ENCODE assay signal across 10 mouse cellular contexts in genomic region chr12:73039939-73040562, GRCm38 (mm10). TPM values are rescaled to one million over a fixed set of nuclear protein-coding genes. Genes with fewer than 3 reads are reported as not detected.
DNase-seq lines count a peak whose midpoint lies in the region; ATAC-seq and TF ChIP-seq lines count a peak whose summit lies in the region.
"Had no signal": no experiment of that assay in that cellular context is flagged by ENCODE, and none has a peak within 500 bp of the region (broad histone marks: within the 10 kb centered on the region; RNA-seq: fewer than 3 reads in every experiment).

No protein-coding gene starts in this region.

- peaks cover 84% of the 10 kb centered on the region for H3K27me3 ChIP-seq in hindbrain, embryonic 12.5 days
- peaks cover 87% of the 10 kb centered on the region for H3K27me3 ChIP-seq in hindbrain, postnatal 0 days (ENCODE audit: insufficient read depth, low read length)
- peaks cover 32% of the 10 kb centered on the region for H3K27me3 ChIP-seq in embryonic facial prominence, embryonic 13.5 days
- no peaks in the 10 kb centered on the region for H3K27me3 ChIP-seq in myocyte (ENCODE audit: control insufficient read depth, insufficient read depth, insufficient read length)
- H3K27me3 ChIP-seq in intestine, postnatal 0 days (replicated peaks; ENCODE audit: control insufficient read depth, insufficient read depth, low read length) = peaks cover 95% of the 10 kb centered on the region
- peaks cover 96% of the 10 kb centered on the region for H3K27me3 ChIP-seq in liver, postnatal 0 days (ENCODE audit: insufficient read depth, low read length)
- H3K27me3 ChIP-seq: Patski had no signal

- peak overlapping the region; percentile 89 for H3ac ChIP-seq in myocyte (ENCODE audit: control insufficient read depth, insufficient read length)

- no peak for TF ChIP-seq CTCF in hindbrain, postnatal 0 days (IDR thresholded peaks at IDR 0.05; ENCODE audit: low read depth)
- no peak for TF ChIP-seq CTCF in intestine, postnatal 0 days (IDR thresholded peaks at IDR 0.05; ENCODE audit: low read depth)
- no peak for TF ChIP-seq CTCF in liver, postnatal 0 days (IDR thresholded peaks at IDR 0.05; ENCODE audit: low read depth)

- no peak for TF ChIP-seq EP300 in liver, postnatal 0 days (IDR thresholded peaks at IDR 0.05; ENCODE audit: low read depth)

- peak; percentile 17 for TF ChIP-seq POLR2A in myocyte (IDR thresholded peaks at IDR 0.05; ENCODE audit: insufficient read length, low read depth)

- H3K4me2 ChIP-seq in hindbrain, embryonic 12.5 days (replicated peaks) = peak overlapping the region; percentile 47
- H3K4me2 ChIP-seq in hindbrain, postnatal 0 days (ENCODE audit: low read depth, low read length) = no peak overlapping the region
- peak overlapping the region; percentile 73 for H3K4me2 ChIP-seq in embryonic facial prominence, embryonic 13.5 days
- H3K4me2 ChIP-seq in myocyte (ENCODE audit: low read depth) = peak overlapping the region; percentile 95
- H3K4me2 ChIP-seq in intestine, postnatal 0 days (replicated peaks; ENCODE audit: low read depth) = no peak overlapping the region
- H3K4me2 ChIP-seq in liver, postnatal 0 days (ENCODE audit: low read depth, low read length) = no peak overlapping the region

- peak; percentile 62 for DNase-seq in embryo, embryonic 10.5 days (ENCODE audit: low spot score)
- no peak for DNase-seq in embryo, embryonic 10 days (ENCODE audit: low spot score)
- DNase-seq in hindbrain, postnatal 0 days (ENCODE audit: low spot score) = no peak
- no peak for DNase-seq in liver, postnatal 0 days

- H3K79me2 ChIP-seq in myocyte (ENCODE audit: control insufficient read depth, insufficient read depth) = peaks cover 94% of the 10 kb centered on the region

- H3K27ac ChIP-seq in hindbrain, embryonic 12.5 days = peak overlapping the region; percentile 66
- no peak overlapping the region for H3K27ac ChIP-seq in hindbrain, postnatal 0 days
- peak overlapping the region; percentile 77 for H3K27ac ChIP-seq in embryonic facial prominence, embryonic 13.5 days
- no peak overlapping the region for H3K27ac ChIP-seq in intestine, postnatal 0 days (ENCODE audit: low read depth, low read length)
- no peak overlapping the region for H3K27ac ChIP-seq in liver, postnatal 0 days (ENCODE audit: low read depth)
- H3K27ac ChIP-seq: kidney, postnatal 0 days had no signal

- H3K9ac ChIP-seq in hindbrain, embryonic 12.5 days = peak overlapping the region; percentile 53
- no peak overlapping the region for H3K9ac ChIP-seq in hindbrain, postnatal 0 days (replicated peaks; ENCODE audit: low read length)
- peak overlapping the region; percentile 82 for H3K9ac ChIP-seq in embryonic facial prominence, embryonic 13.5 days
- no peak overlapping the region for H3K9ac ChIP-seq in intestine, postnatal 0 days (ENCODE audit: low read depth, low read length)
- no peak overlapping the region for H3K9ac ChIP-seq in liver, postnatal 0 days (replicated peaks)

- H3K36me3 ChIP-seq in hindbrain, embryonic 12.5 days = no peaks in the 10 kb centered on the region
- H3K36me3 ChIP-seq in hindbrain, postnatal 0 days (ENCODE audit: insufficient read depth, low read length) = no peaks in the 10 kb centered on the region
- H3K36me3 ChIP-seq in embryonic facial prominence, embryonic 13.5 days = peaks cover 5% of the 10 kb centered on the region; the same call in 1 of the 2 replicates
- H3K36me3 ChIP-seq in myocyte (ENCODE audit: control insufficient read depth, insufficient read depth) = peaks cover 7% of the 10 kb centered on the region
- H3K36me3 ChIP-seq in intestine, postnatal 0 days (ENCODE audit: control insufficient read depth, insufficient read depth) = no peaks in the 10 kb centered on the region
- no peaks in the 10 kb centered on the region for H3K36me3 ChIP-seq in liver, postnatal 0 days (replicated peaks; ENCODE audit: insufficient read depth, low read length)

- WGBS in hindbrain, embryonic 12.5 days = 2% methylated on average over 18 of the region's 18 CpGs
- WGBS in hindbrain, postnatal 0 days = 8% methylated on average over 18 of the region's 18 CpGs
- WGBS in embryonic facial prominence, embryonic 13.5 days = 7% methylated on average over 18 of the region's 18 CpGs
- 1% methylated on average over 18 of the region's 18 CpGs for WGBS in intestine, postnatal 0 days
- WGBS in liver, postnatal 0 days (ENCODE audit: insufficient replicate concordance) = 3% methylated on average over 18 of the region's 18 CpGs

- H3K4me1 ChIP-seq in hindbrain, embryonic 12.5 days = peaks cover 8% of the 10 kb centered on the region
- H3K4me1 ChIP-seq in hindbrain, postnatal 0 days (ENCODE audit: insufficient read depth, low read length) = no peaks in the 10 kb centered on the region
- H3K4me1 ChIP-seq in embryonic facial prominence, embryonic 13.5 days = peaks cover 52% of the 10 kb centered on the region
- H3K4me1 ChIP-seq in intestine, postnatal 0 days (replicated peaks; ENCODE audit: control insufficient read depth, insufficient read depth, low read length) = no peaks in the 10 kb centered on the region
- peaks cover 2% of the 10 kb centered on the region for H3K4me1 ChIP-seq in liver, postnatal 0 days (ENCODE audit: insufficient read depth)

- H3K9me3 ChIP-seq in hindbrain, embryonic 12.5 days (replicated peaks) = no peaks in the 10 kb centered on the region
- no peaks in the 10 kb centered on the region for H3K9me3 ChIP-seq in hindbrain, postnatal 0 days (ENCODE audit: low read length)
- H3K9me3 ChIP-seq in embryonic facial prominence, embryonic 13.5 days = no peaks in the 10 kb centered on the region
- no peaks in the 10 kb centered on the region for H3K9me3 ChIP-seq in intestine, postnatal 0 days (ENCODE audit: control insufficient read depth)
- H3K9me3 ChIP-seq in liver, postnatal 0 days (ENCODE audit: low read length) = no peaks in the 10 kb centered on the region

- peak overlapping the region; percentile 27 for H3K4me3 ChIP-seq in hindbrain, embryonic 12.5 days
- no peak overlapping the region for H3K4me3 ChIP-seq in hindbrain, postnatal 0 days (ENCODE audit: low read length)
- peak overlapping the region; percentile 78 for H3K4me3 ChIP-seq in embryonic facial prominence, embryonic 13.5 days
- H3K4me3 ChIP-seq in myocyte = peak overlapping the region; percentile 100
- no peak overlapping the region for H3K4me3 ChIP-seq in intestine, postnatal 0 days (ENCODE audit: low read depth, low read length)
- no peak overlapping the region for H3K4me3 ChIP-seq in liver, postnatal 0 days (ENCODE audit: low read depth, low read length)

- no peak for ATAC-seq in hindbrain, embryonic 12.5 days (ENCODE audit: low FRiP score)
- no peak for ATAC-seq in hindbrain, postnatal 0 days
- no peak for ATAC-seq in embryonic facial prominence, embryonic 13.5 days (ENCODE audit: insufficient number of reproducible peaks, insufficient read depth, low FRiP score, low TSS enrichment, low read depth)
- no peak for ATAC-seq in intestine, postnatal 0 days
- no peak for ATAC-seq in liver, postnatal 0 days
- ATAC-seq: Patski had no signal

TF ChIP-seq in myocyte, 11 proteins besides CTCF, POLR2A, EP300 and RAD21:
- peak; percentile 72 for TF ChIP-seq POLR2AphosphoS2 (IDR thresholded peaks at IDR 0.05; ENCODE audit: insufficient read length, low read depth)
- no peak for TF ChIP-seq REST (IDR thresholded peaks at IDR 0.05; ENCODE audit: insufficient read depth, insufficient read length)
- TF ChIP-seq MYOD1 (IDR thresholded peaks at IDR 0.05; ENCODE audit: control insufficient read depth in 1 of 3, insufficient read length in 2 of 3, low read depth in 2 of 3) = peak in 1 of 3 experiments; percentile 26

RNA-seq across cellular contexts. Expression of gene Six1, which starts 13.6 kb away (rescaled TPM):
- 36.0 and 36.9 TPM in 2 replicates for polyA plus RNA-seq in hindbrain, embryonic 12.5 days (2016; fragmentation: Nextera tagmentation; extraction: Ambion mirVana)
- total RNA-seq in hindbrain, postnatal 0 days (2014; rRNA removed) = 0.22 and 0.47 TPM in 2 replicates
- 0.54 and 0.68 TPM in 2 replicates for polyA plus RNA-seq in hindbrain, postnatal 0 days (2015; fragmentation: Nextera tagmentation; extraction: Ambion mirVana)
- polyA plus RNA-seq in embryonic facial prominence, embryonic 13.5 days (2015; fragmentation: Nextera tagmentation; extraction: Ambion mirVana) = 34.3 and 35.0 TPM in 2 replicates
- polyA plus RNA-seq in myocyte (2012; fragmentation: generic; extraction: Trizol) = 71.7 TPM
- not detected in 2 replicates for polyA plus RNA-seq in intestine, postnatal 0 days (2015; fragmentation: Nextera tagmentation; extraction: Ambion mirVana)
- polyA plus RNA-seq in liver, postnatal 0 days (2015; fragmentation: Nextera tagmentation; extraction: Ambion mirVana) = 0.04 and 0.17 TPM in 2 replicates

Comparison
In these comparisons a context has a peak if more than half of its experiments do, and no peak if none do; other contexts are left out.
1. H3K27ac ChIP-seq: peak in hindbrain, embryonic 12.5 days (single experiment) and embryonic facial prominence, embryonic 13.5 days (single experiment); none in hindbrain, postnatal 0 days (single experiment), intestine, postnatal 0 days (single experiment) and liver, postnatal 0 days (single experiment).
2. H3K4me2 ChIP-seq: peak in hindbrain, embryonic 12.5 days (single experiment), embryonic facial prominence, embryonic 13.5 days (single experiment) and myocyte (single experiment); none in hindbrain, postnatal 0 days (single experiment), intestine, postnatal 0 days (single experiment) and liver, postnatal 0 days (single experiment).
3. H3K4me3 ChIP-seq: peak in hindbrain, embryonic 12.5 days (single experiment), embryonic facial prominence, embryonic 13.5 days (single experiment) and myocyte (single experiment); none in hindbrain, postnatal 0 days (single experiment), intestine, postnatal 0 days (single experiment) and liver, postnatal 0 days (single experiment).
4. H3K9ac ChIP-seq: peak in hindbrain, embryonic 12.5 days (single experiment) and embryonic facial prominence, embryonic 13.5 days (single experiment); none in hindbrain, postnatal 0 days (single experiment), intestine, postnatal 0 days (single experiment) and liver, postnatal 0 days (single experiment).
5. RNA of gene Six1, which starts 13.6 kb away (polyA plus RNA-seq): 71.7 TPM in myocyte (single experiment), 36.0 to 36.9 TPM in hindbrain, embryonic 12.5 days and 34.3 to 35.0 TPM in embryonic facial prominence, embryonic 13.5 days; 0.54 to 0.68 TPM in hindbrain, postnatal 0 days, 0.04 to 0.17 TPM in liver, postnatal 0 days and not detected in intestine, postnatal 0 days; every median in the first group is over 10 times any median in the second.